Mouse (Mus musculus) stomach, postnatal 0 days (tissue): ENCODE measurements around the gene Cntln.

Source experiments
- CTCF ChIP-seq: IDR thresholded peaks from 2 replicates; pipeline ENCODE4 v1.5.1; 2016; ENCODE audit warnings: antibody characterized with exemption, low read depth, mild to moderate bottlenecking, moderate library complexity
- EP300 ChIP-seq: optimal IDR thresholded peaks from 2 replicates; pipeline ENCODE3; 2016; ENCODE audit warnings: antibody characterized with exemption

GRCm38 (mm10) chr4:84944100-84944499 is 60.0 kb downstream of the Cntln start:
- TF ChIP-seq CTCF (no peak), EP300 (no peak)
